In genomic region chr19:21457461-21457860, GRCm38 (mm10) we compare ENCODE assay signal across 25 mouse cellular contexts. TPM values are rescaled to one million over a fixed set of nuclear protein-coding genes. Genes with fewer than 3 reads are reported as not detected.
DNase-seq lines count a peak whose midpoint lies in the region; TF ChIP-seq lines count a peak whose summit lies in the region.
"Had no signal": no experiment of that assay in that cellular context is flagged by ENCODE, and none has a peak within 500 bp of the region (broad histone marks: within the 10 kb centered on the region; RNA-seq: fewer than 3 reads in every experiment).

No protein-coding gene starts in this region.

- H3K27ac ChIP-seq in layer of hippocampus, adult 2 months, result peak overlapping the region; percentile 15; the same call in 1 of the 2 replicates
- H3K27ac ChIP-seq: embryonic facial prominence, embryonic 15.5 days; heart, embryonic 13.5 days; hindbrain, embryonic 13.5 days; kidney, embryonic 15.5 days; liver, embryonic 13.5 days; neural tube, embryonic 12.5 days; stomach, embryonic 15.5 days had no signal

- peak; percentile 25 for DNase-seq in adrenal gland, adult 2 months
- DNase-seq in adrenal gland, postnatal 10 days, result no peak
- DNase-seq in heart, adult 18-20 months, result peak; percentile 32 to 66
- DNase-seq in heart, postnatal 25 days (ENCODE audit: low spot score), result no peak
- DNase-seq in layer of hippocampus, adult 2 months (ENCODE audit: low spot score in 2 of 2), result peak in 1 of 2 experiments; percentile 69
- DNase-seq in layer of hippocampus, adult 9-10 months (ENCODE audit: low spot score), result no peak
- DNase-seq in brain, adult 2 months (ENCODE audit: low read depth, low spot score), result peak; percentile 75
- DNase-seq in cerebellum, postnatal 14 days, result no peak
- DNase-seq: cerebellum, adult 9-10 months; forebrain, postnatal 0 days; kidney, adult 11 months; kidney, postnatal 36 days; liver, embryonic 13.5 days; lung, adult 2 months; lung, postnatal 36 days; midbrain, embryonic 14.5 days; thymus, postnatal 36 days had no signal

- intact Hi-C loops in heart, postnatal 25 days (cut with DNase I), result loop anchor here (10.0 kb wide), 1 partner anchor 1637 kb away; no protein-coding TSS in a partner anchor

- H3K4me3 ChIP-seq in layer of hippocampus, adult 2 months, result no peak overlapping the region
- H3K4me3 ChIP-seq: embryonic facial prominence, embryonic 15.5 days; heart, embryonic 13.5 days; hindbrain, embryonic 13.5 days; kidney, embryonic 15.5 days; liver, embryonic 13.5 days; megakaryocyte, embryonic 14.5 days; neural tube, embryonic 12.5 days; stomach, embryonic 15.5 days had no signal

- no peak for TF ChIP-seq CTCF in layer of hippocampus, adult 2 months (conservative IDR thresholded peaks at IDR 0.05)

RNA-seq across cellular contexts. Expression of gene Gda, which starts 15.8 kb away (rescaled TPM):
- total RNA-seq in adrenal gland, adult 2 months (2021), result 10 to 100 TPM in 1 of 2 experiments, 1 to 10 TPM in 1; 10.0 to 13.3 TPM
- polyA plus RNA-seq in adrenal gland, adult 2 months (2012; rRNA removed), result 9.6 and 11.6 TPM in 2 replicates
- 1 to 10 TPM; 5.3 to 8.4 TPM for total RNA-seq in adrenal gland, postnatal 10 days (2021)
- 10 to 100 TPM; 18.0 to 19.1 TPM for total RNA-seq in heart, adult 18-20 months (2021)
- 10 to 100 TPM; 15.0 to 20.3 TPM for total RNA-seq in heart, postnatal 25 days (2021)
- total RNA-seq in layer of hippocampus, adult 2 months (2021), result 100 to 1,000 TPM; 116 to 125 TPM
- polyA plus RNA-seq: forebrain, embryonic 11.5 days had no signal

Comparison
In these comparisons a context has a peak if more than half of its experiments do, and no peak if none do; other contexts are left out.
1. DNase-seq: peak in adrenal gland, adult 2 months (single experiment), heart, adult 18-20 months (2 of 2) and brain, adult 2 months (single experiment); none in adrenal gland, postnatal 10 days (single experiment), heart, postnatal 25 days (single experiment), layer of hippocampus, adult 9-10 months (single experiment) and cerebellum, postnatal 14 days (0 of 2).
2. RNA of gene Gda, which starts 15.8 kb away (total RNA-seq): 116 to 125 TPM in layer of hippocampus, adult 2 months; 15.0 to 20.3 TPM in heart, postnatal 25 days, 18.0 to 19.1 TPM in heart, adult 18-20 months, 10.0 to 13.3 TPM in adrenal gland, adult 2 months and 5.3 to 8.4 TPM in adrenal gland, postnatal 10 days; every median in the first group is over 4 times any median in the second.